Mouse (Mus musculus) retina, adult 2 months (tissue): ENCODE data around the gene Fgf6.

Source experiments
- DNase-seq: peaks from one replicate; pipeline ENCODE4 v3.0.0-alpha.2; 2012; ENCODE audit warnings: low read depth, low spot score

Fgf6 gene

DNA sequence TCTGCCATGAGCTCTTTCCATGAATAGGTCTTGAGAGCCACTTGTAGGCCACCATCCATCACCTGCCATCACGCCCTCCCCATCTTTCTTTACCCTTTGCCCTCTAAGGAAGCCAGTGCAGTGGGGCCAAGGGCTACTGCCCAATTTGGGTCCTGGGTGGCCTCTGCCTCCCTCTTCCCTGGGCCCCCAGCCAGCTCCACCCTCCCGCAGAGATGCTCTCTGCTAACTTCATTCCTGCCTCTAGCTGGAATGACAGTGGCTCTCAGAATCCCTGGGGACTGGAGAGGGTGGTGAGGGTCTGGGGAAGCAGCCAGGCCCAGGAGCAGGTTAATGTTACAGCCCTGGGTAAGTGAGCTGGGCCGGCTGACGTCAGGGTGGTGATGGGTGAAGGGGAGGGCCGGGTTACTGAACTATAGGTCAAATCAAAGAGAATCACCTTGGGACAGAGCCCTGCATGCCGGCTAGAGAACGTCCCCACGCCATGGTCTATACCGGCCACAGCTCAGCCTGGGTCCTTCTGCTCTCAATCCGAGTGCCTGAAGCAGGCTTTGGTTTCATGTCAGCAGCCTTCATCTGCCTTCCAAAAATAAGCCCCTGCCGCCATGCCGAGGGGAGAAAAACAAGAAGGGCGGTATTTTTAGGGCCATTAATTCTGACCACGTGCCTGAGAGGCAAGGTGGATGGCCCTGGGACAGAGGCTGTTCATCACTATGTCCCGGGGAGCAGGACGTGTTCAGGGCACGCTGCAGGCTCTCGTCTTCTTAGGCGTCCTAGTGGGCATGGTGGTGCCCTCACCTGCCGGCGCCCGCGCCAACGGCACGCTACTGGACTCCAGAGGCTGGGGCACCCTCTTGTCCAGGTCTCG lies at the start of gene Fgf6:
Fgf6 (plus strand) TSS at position 681 of the 865 bp plus-strand sequence.
- no peak for DNase-seq

DNA sequence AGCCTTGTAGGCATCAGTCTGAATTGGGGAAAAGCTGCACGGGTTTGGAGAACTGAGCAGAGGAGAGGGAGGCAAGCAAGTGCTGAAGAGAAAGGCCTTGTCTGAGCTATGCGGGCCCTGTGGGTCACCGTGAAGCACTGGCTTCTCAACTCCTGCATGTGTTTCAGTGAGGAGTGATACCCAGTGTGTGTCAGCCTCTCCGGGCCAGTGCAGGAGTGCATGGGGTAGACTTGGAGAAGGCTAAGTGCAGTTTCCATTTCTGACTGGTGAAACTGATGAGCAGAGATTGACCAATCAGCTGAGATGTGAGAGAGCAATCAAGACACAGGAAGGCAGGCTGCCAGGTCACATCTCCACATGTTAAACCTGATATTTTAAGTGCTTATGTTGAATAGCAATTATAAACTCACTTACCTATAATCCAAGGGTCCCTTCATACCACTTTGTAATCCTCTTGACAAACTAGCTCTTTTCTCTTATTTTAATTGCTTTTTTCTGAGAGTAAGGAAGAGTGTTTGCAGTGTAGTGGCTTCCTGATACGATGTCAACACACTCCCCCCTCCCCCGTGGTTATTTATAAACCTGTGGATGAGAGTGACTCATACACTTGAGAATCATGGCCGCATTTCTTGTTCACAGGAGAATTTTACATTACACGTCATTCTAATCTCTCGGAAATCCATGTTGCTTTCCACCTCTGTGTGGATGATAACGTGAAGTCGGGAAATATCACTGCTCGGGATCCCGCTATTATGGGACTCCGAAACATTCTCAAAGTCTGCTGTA lies 49.0 kb upstream of the Fgf6 start:
- DNase-seq = no peak

GRCm38 (mm10) chr6:126981539-126982234 lies 33.7 kb upstream of the Fgf6 start:
- no peak for DNase-seq

DNA sequence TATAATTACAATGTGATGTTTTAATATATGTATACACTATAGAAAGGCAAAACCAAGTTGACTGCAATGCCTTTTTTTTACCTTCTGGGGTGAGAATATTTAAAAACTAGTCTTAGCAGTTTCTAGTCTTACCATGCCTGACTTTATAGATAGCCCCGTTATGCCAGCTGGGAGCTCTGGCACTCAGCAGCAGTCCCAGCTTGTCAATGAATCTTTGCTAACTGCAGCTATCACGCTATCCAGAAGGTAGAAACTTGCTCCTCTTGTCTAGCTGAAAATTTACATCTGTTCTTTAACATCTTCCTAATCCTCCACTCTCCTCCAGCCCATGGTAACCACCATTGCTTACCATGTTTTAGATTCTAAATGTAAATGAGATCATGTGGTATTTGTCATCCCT lies 21.7 kb upstream of the Fgf6 start:
- DNase-seq = no peak

- no peak for DNase-seq
Observed at GRCm38 (mm10) chr6:126995494-126995893, 19.9 kb upstream of the Fgf6 start.

DNA sequence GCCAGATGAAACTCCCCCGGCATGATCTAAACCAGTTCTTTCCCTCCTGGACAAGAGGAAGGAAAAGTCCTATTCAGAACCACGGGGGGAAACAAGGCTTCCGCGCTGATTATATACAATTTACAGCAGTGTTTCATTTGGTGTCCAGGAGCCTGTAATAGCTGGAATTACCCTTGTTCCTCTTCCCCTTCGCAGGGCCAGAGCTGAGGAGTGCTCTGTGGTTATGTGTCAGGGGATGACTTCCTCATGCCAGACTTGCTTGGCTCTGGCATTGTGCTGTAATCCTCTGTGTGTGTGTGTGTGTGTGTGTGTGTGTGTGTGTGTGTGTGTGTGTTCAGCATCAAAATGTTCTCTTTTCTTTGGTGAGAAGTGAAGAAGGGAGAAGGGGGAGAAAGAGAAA lies 19.0 kb upstream of the Fgf6 start:
- DNase-seq = no peak

DNA sequence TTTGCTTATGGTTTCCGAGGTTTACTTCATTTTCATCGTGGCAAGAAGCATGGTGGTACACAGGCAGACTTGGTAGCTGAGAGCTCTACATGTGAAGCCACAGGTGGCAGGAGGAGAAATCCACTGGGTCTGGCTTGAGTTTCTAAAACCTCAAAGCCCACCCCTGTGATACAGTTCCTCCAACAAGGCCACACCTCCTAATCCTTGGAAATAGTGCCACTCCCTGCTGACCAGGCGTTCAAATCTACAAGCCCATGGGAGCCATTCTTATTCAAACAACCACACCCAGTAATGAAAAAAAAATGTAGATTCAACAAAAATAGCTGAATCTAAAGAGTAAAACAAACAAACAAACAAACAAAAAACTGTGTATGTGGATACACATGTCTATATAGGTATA lies 9.7 kb upstream of the Fgf6 start:
- no peak for DNase-seq

- DNase-seq = no peak
Observed at GRCm38 (mm10) chr6:127006551-127006950, 8.8 kb upstream of the Fgf6 start.

DNA sequence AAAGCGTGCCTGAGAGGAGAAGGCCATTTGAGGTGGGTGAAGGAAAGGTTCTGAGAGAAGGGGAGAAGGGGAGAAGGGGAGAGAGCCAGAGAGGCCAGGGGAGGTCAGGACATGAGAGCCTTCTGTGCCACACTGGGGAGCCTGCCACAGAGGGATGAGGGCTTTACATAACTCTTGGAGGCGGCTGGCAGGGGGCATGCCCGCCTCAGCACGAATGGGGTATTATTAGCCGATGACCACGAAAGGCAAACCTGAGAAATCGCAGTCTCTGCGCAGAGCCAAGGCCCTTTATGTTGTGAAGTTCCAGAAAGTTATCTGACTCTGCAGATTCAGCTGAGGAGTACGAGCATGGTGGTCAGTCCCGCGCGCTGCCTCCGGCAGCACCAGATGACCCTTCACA lies 5.4 kb upstream of the Fgf6 start:
- no peak for DNase-seq

DNA sequence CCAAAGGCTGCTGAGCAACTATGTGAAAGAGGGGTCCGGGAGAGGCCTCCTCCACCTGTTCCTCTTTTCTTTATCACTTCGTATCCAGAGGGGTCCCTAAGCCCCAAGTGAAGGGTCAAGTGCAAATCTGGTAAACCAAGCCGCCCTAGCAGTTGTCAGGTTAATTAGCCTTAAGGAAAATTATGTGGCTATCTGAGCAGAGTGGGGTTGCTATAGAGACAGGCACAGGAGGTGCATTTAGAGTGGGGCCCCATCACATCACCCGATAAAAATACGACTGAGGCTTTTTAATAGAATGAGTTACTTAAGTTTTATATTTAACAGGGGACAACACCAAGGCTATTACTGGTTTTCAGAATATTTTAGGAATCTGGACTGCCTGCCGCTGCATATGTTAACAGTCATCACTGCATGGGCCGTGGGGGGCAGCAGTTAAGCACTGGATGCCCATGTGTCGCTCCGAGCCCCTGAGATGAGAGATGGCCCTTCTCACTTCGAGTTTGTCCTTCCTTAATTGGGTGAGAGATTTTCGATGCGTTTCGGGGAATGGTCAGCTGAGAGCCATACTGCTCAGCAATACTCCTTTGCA lies 3.3 kb upstream of the Fgf6 start:
- no peak for DNase-seq

DNA sequence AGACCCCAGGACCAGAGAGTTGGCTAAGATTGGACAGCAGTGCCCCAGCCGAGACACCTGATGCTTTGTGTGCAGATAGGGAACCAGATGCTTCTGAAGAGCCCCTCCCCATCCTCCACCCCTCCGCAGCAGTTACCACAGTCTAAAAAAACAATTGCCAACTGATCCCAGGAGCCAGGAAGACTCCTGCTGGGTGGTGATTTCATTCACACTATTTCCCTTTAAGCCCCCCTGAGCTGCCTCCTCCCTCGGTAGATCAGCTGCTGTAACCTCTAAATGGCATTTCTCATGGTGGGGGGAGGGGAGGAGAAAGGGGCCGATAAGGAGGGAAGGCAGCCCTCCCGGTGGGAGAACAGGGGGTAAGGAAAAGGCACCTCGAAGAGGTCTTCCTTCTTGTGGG lies 3.9 kb downstream of the Fgf6 start:
- no peak for DNase-seq

GRCm38 (mm10) chr6:127020431-127020830 lies 5.0 kb downstream of the Fgf6 start:
- DNase-seq = no peak

GRCm38 (mm10) chr6:127024836-127025235 lies 9.4 kb downstream of the Fgf6 start:
- no peak for DNase-seq

- DNase-seq = no peak
Observed at GRCm38 (mm10) chr6:127034760-127035159, 19.4 kb downstream of the Fgf6 start.

DNA sequence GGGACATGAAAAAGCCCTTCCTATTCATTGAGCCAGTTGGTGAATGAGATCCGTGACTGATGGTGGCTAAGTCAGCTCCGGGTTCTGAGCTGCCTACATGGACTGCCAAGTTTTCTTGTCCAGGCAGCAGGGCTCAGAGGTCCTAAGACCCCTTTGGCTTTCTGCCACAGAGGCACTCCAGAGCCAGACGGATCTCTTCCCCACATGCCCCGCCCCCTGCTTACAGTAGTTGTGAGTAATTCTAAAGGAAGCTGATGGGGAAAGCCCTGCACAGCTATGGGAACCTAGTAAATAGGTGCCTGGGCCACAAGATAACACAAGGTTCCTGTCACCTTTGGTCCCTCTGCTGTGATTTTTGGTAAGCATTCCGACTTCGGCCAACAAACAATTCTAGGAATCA lies 29.5 kb downstream of the Fgf6 start:
- no peak for DNase-seq

GRCm38 (mm10) chr6:127050847-127051246 lies 35.5 kb downstream of the Fgf6 start:
- no peak for DNase-seq

GRCm38 (mm10) chr6:127056990-127057588 lies 41.7 kb downstream of the Fgf6 start:
- no peak for DNase-seq

GRCm38 (mm10) chr6:127059975-127060374 lies 44.6 kb downstream of the Fgf6 start:
- DNase-seq = no peak

- DNase-seq = no peak
Observed at GRCm38 (mm10) chr6:127063915-127064314, 48.5 kb downstream of the Fgf6 start.

- DNase-seq = no peak
Observed at GRCm38 (mm10) chr6:127064815-127065214, 49.4 kb downstream of the Fgf6 start.

- DNase-seq = no peak
Observed at GRCm38 (mm10) chr6:127072817-127073216, 57.4 kb downstream of the Fgf6 start, which contains the start of gene Fgf23. TSS of gene Fgf23 (plus strand) at chr6:127072902.
